Mouse (Mus musculus) retina, postnatal 7 days (tissue): ENCODE data around the gene Map2k6.

Source experiments
- DNase-seq: peaks from one replicate; pipeline ENCODE4 v3.0.0-alpha.2; 2012; ENCODE audit warnings: low read depth, low spot score

Map2k6 gene

GRCm38 (mm10) chr11:110551471-110551967 lies 152.6 kb downstream of the Map2k6 start:
- no peak for DNase-seq

GRCm38 (mm10) chr11:110562320-110563081 lies 163.6 kb downstream of the Map2k6 start:
- DNase-seq, result no peak

- DNase-seq, result no peak
Observed at GRCm38 (mm10) chr11:110563272-110563671, 164.3 kb downstream of the Map2k6 start.

- no peak for DNase-seq
Observed at GRCm38 (mm10) chr11:110563801-110564200, 164.9 kb downstream of the Map2k6 start.

- no peak for DNase-seq
Observed at GRCm38 (mm10) chr11:110566307-110566706, 167.4 kb downstream of the Map2k6 start.

- DNase-seq, result peak; percentile 33
Observed at GRCm38 (mm10) chr11:110572548-110572947, 173.6 kb downstream of the Map2k6 start.
